Mouse (Mus musculus): ENCODE results near the gene Gm10775.
A peak's percentile ranks its signal among the peaks of the same experiment; 100 is the strongest.

Gm10775 gene

GRCm38 (mm10) chr13:65259239-65259638, at the start of gene Gm10775:
TSS of gene Gm10775 (plus strand) at chr13:65259539.
- DNase-seq (ENCODE audit: low spot score in 2 of 2), result peak in 1 of 2 experiments; percentile 14

GRCm38 (mm10) chr13:65225945-65226344, 33.4 kb upstream of the Gm10775 start:
- DNase-seq (ENCODE audit: low spot score in 2 of 2), result no peak

- DNase-seq (ENCODE audit: low spot score in 2 of 2), result no peak
These were observed 32.7 kb upstream of the Gm10775 start for GRCm38 (mm10) chr13:65226657-65227056.

- no peak for DNase-seq (ENCODE audit: low spot score in 2 of 2)
These were observed 22.1 kb upstream of the Gm10775 start for GRCm38 (mm10) chr13:65237211-65237610.

- peak; percentile 99 for DNase-seq (ENCODE audit: low spot score in 2 of 2)
These were observed 18.7 kb upstream of the Gm10775 start for GRCm38 (mm10) chr13:65240509-65241098.

GRCm38 (mm10) chr13:65241099-65241626, 18.2 kb upstream of the Gm10775 start:
- peak; percentile 98 to 99 for DNase-seq (ENCODE audit: low spot score in 2 of 2)

GRCm38 (mm10) chr13:65241627-65242318, 17.6 kb upstream of the Gm10775 start:
- DNase-seq (ENCODE audit: low spot score in 2 of 2), result peak in 1 of 2 experiments; percentile 10

- DNase-seq (ENCODE audit: low spot score in 2 of 2), result no peak
These were observed 17.0 kb upstream of the Gm10775 start for GRCm38 (mm10) chr13:65242319-65242787.

GRCm38 (mm10) chr13:65243273-65243672, 16.1 kb upstream of the Gm10775 start:
- DNase-seq (ENCODE audit: low spot score in 2 of 2), result no peak

GRCm38 (mm10) chr13:65258175-65258954, 974 bp upstream of the Gm10775 start:
- DNase-seq (ENCODE audit: low spot score in 2 of 2), result peak; percentile 82 to 88

GRCm38 (mm10) chr13:65262086-65262485, 2.7 kb downstream of the Gm10775 start:
- no peak for DNase-seq (ENCODE audit: low spot score in 2 of 2)

- DNase-seq (ENCODE audit: low spot score in 2 of 2), result no peak
These were observed 18.6 kb downstream of the Gm10775 start for GRCm38 (mm10) chr13:65277994-65278382.

GRCm38 (mm10) chr13:65278383-65279341, 19.3 kb downstream of the Gm10775 start, which contains the start of gene Zfp369:
TSS of gene Zfp369 (plus strand) at chr13:65278814.
- peak; percentile 96 to 97 for DNase-seq (ENCODE audit: low spot score in 2 of 2)

GRCm38 (mm10) chr13:65286771-65287170, 27.4 kb downstream of the Gm10775 start:
- DNase-seq (ENCODE audit: low spot score in 2 of 2), result no peak

GRCm38 (mm10) chr13:65296354-65296753, 37.0 kb downstream of the Gm10775 start:
- no peak for DNase-seq (ENCODE audit: low spot score in 2 of 2)
